Comparison of ENCODE assay signal across 10 mouse cellular contexts in genomic region chr11:6174719-6175118, GRCm38 (mm10). TPM values are rescaled to one million over a fixed set of nuclear protein-coding genes. Genes with fewer than 3 reads are reported as not detected.
DNase-seq lines count a peak whose midpoint lies in the region; ATAC-seq and TF ChIP-seq lines count a peak whose summit lies in the region.
"Had no signal": no experiment of that assay in that cellular context is flagged by ENCODE, and none has a peak within 500 bp of the region (broad histone marks: within the 10 kb centered on the region; RNA-seq: fewer than 3 reads in every experiment).

No protein-coding gene starts in this region.

- H3K79me3 ChIP-seq in C2C12 (ENCODE audit: low read depth) = peaks cover 78% of the 10 kb centered on the region

- H3K4me3 ChIP-seq in gastrocnemius, adult 2 months = peak overlapping the region; percentile 20; the same call in 1 of the 2 replicates
- H3K4me3 ChIP-seq in C2C12 (ENCODE audit: insufficient read depth, poor library complexity, severe bottlenecking) = no peak overlapping the region
- no peak overlapping the region for H3K4me3 ChIP-seq in liver, postnatal 0 days (ENCODE audit: low read depth, low read length)
- H3K4me3 ChIP-seq in midbrain, embryonic 10.5 days = no peak overlapping the region
- H3K4me3 ChIP-seq: hindbrain, embryonic 10.5 days; limb, embryonic 13.5 days had no signal

- H3K36me3 ChIP-seq in C2C12 (ENCODE audit: control insufficient read depth, insufficient read depth) = no peaks in the 10 kb centered on the region
- H3K36me3 ChIP-seq in liver, postnatal 0 days (replicated peaks; ENCODE audit: insufficient read depth, low read length) = no peaks in the 10 kb centered on the region
- H3K36me3 ChIP-seq in midbrain, embryonic 10.5 days = 0 out of 2 replicates have a peak, but pooled peaks cover 3% of the 10 kb centered on the region
- H3K36me3 ChIP-seq: limb, embryonic 13.5 days had no signal

- H3K9ac ChIP-seq in liver, postnatal 0 days (replicated peaks) = 0 out of 2 replicates have a peak overlapping the region, but pooled peaks have one; percentile 35
- H3K9ac ChIP-seq: limb, embryonic 13.5 days had no signal

- no peak overlapping the region for H3ac ChIP-seq in C2C12 (ENCODE audit: control insufficient read depth, insufficient read length, low read depth)

- H3K4me1 ChIP-seq in liver, postnatal 0 days (ENCODE audit: insufficient read depth) = peaks cover 32% of the 10 kb centered on the region
- H3K4me1 ChIP-seq in midbrain, embryonic 10.5 days = peaks cover 26% of the 10 kb centered on the region

- H3K27ac ChIP-seq in gastrocnemius, adult 2 months = peak overlapping the region; percentile 74
- H3K27ac ChIP-seq in liver, postnatal 0 days (ENCODE audit: low read depth) = peak overlapping the region; percentile 42; the same call in 1 of the 2 replicates
- no peak overlapping the region for H3K27ac ChIP-seq in midbrain, embryonic 10.5 days (replicated peaks)
- H3K27ac ChIP-seq: hindbrain, embryonic 10.5 days; limb, embryonic 13.5 days had no signal

- H3K27me3 ChIP-seq in C2C12 (ENCODE audit: control insufficient read depth, insufficient read depth, insufficient read length) = no peaks in the 10 kb centered on the region
- no peaks in the 10 kb centered on the region for H3K27me3 ChIP-seq in liver, postnatal 0 days (ENCODE audit: insufficient read depth, low read length)
- H3K27me3 ChIP-seq in midbrain, embryonic 10.5 days (ENCODE audit: low read depth, poor library complexity, severe bottlenecking) = no peaks in the 10 kb centered on the region
- H3K27me3 ChIP-seq: limb, embryonic 13.5 days had no signal

- ATAC-seq in granulocyte monocyte progenitor cell, adult 5-6 weeks (replicated peaks; ENCODE audit: poor library complexity, severe bottlenecking) = peak; percentile 44
- ATAC-seq in liver, postnatal 0 days = peak; percentile 38; the same call in 1 of the 2 replicates

- TF ChIP-seq EP300 in liver, postnatal 0 days (IDR thresholded peaks at IDR 0.05; ENCODE audit: low read depth) = no peak

- H3K4me2 ChIP-seq in liver, postnatal 0 days (ENCODE audit: low read depth, low read length) = peak overlapping the region; percentile 30; the same call in 1 of the 2 replicates
- H3K4me2 ChIP-seq: limb, embryonic 13.5 days had no signal

- 12% methylated on average over 7 of the region's 7 CpGs for WGBS in liver, postnatal 0 days (ENCODE audit: insufficient replicate concordance)
- WGBS in midbrain, embryonic 10.5 days = 85% methylated on average over 7 of the region's 7 CpGs

- intact Hi-C loops in gastrocnemius, adult 2 months (cut with DNase I) = no loop called here

- H3K79me2 ChIP-seq in C2C12 (ENCODE audit: control insufficient read depth, insufficient read depth) = peaks cover 98% of the 10 kb centered on the region

- DNase-seq in gastrocnemius, adult 2 months = peak; percentile 45
- DNase-seq in gastrocnemius, adult 8-10 months (ENCODE audit: low spot score in 2 of 2) = no peak
- no peak for DNase-seq in liver, postnatal 0 days
- no peak for DNase-seq in retina, postnatal 1 day
- no peak for DNase-seq in thymus, postnatal 4 days
- no peak for DNase-seq in midbrain, embryonic 10.5 days (ENCODE audit: low spot score)

- TF ChIP-seq CTCF in gastrocnemius, adult 2 months (IDR thresholded peaks at IDR 0.05) = no peak
- TF ChIP-seq CTCF in C2C12 (IDR thresholded peaks at IDR 0.05; ENCODE audit: control insufficient read depth, insufficient read depth, insufficient read length) = no peak
- no peak for TF ChIP-seq CTCF in liver, postnatal 0 days (IDR thresholded peaks at IDR 0.05; ENCODE audit: low read depth)

- no peaks in the 10 kb centered on the region for H3K9me3 ChIP-seq in liver, postnatal 0 days (ENCODE audit: low read length)
- no peaks in the 10 kb centered on the region for H3K9me3 ChIP-seq in midbrain, embryonic 10.5 days (replicated peaks)
- H3K9me3 ChIP-seq: hindbrain, embryonic 10.5 days; limb, embryonic 13.5 days had no signal

TF ChIP-seq in C2C12, 6 proteins besides CTCF, POLR2A, EP300 and RAD21:
- TF ChIP-seq MYOD1 (IDR thresholded peaks at IDR 0.05; ENCODE audit: control insufficient read depth, insufficient read length, low read depth) = no peak
- TF ChIP-seq MAX (IDR thresholded peaks at IDR 0.05) = peak; percentile 47

RNA-seq across cellular contexts. Expression of gene A730071L15Rik, which starts 25.1 kb away (rescaled TPM):
- under 1 TPM; 0.15 to 0.20 TPM for total RNA-seq in gastrocnemius, adult 2 months (2021)
- not detected for total RNA-seq in gastrocnemius, adult 8-10 months (2022)
- polyA plus RNA-seq in C2C12 (2012; fragmentation: generic; extraction: Trizol) = 0.08 TPM
- total RNA-seq in granulocyte monocyte progenitor cell, adult 5-6 weeks (2014; fragmentation: Nextera tagmentation) = not detected in 2 replicates
- total RNA-seq in granulocyte monocyte progenitor cell, adult 5-6 weeks (2017) = 1.3 TPM in 1 of 2 replicates, not detected in the other
- polyA plus RNA-seq in liver, postnatal 0 days (2015; fragmentation: Nextera tagmentation; extraction: Ambion mirVana) = 0.28 and 0.31 TPM in 2 replicates
- polyA plus RNA-seq in midbrain, embryonic 10.5 days (2016; fragmentation: Nextera tagmentation; extraction: Ambion mirVana) = 0.37 and 0.84 TPM in 2 replicates

RNA-seq across cellular contexts. Expression of gene Nudcd3, which starts 25.5 kb away (rescaled TPM):
- total RNA-seq in gastrocnemius, adult 2 months (2021) = 10 to 100 TPM; 64.3 to 67.9 TPM
- 10 to 100 TPM; 70.9 to 77.9 (median 76.1) TPM for total RNA-seq in gastrocnemius, adult 8-10 months (2022)
- polyA plus RNA-seq in C2C12 (2012; fragmentation: generic; extraction: Trizol) = 56.1 TPM
- 27.0 and 29.7 TPM in 2 replicates for total RNA-seq in granulocyte monocyte progenitor cell, adult 5-6 weeks (2014; fragmentation: Nextera tagmentation)
- total RNA-seq in granulocyte monocyte progenitor cell, adult 5-6 weeks (2017) = 27.0 and 35.4 TPM in 2 replicates
- polyA plus RNA-seq in liver, postnatal 0 days (2015; fragmentation: Nextera tagmentation; extraction: Ambion mirVana) = 7.7 and 9.2 TPM in 2 replicates
- 52.0 and 53.7 TPM in 2 replicates for polyA plus RNA-seq in midbrain, embryonic 10.5 days (2016; fragmentation: Nextera tagmentation; extraction: Ambion mirVana)

RNA-seq across cellular contexts. Expression of gene Npc1l1, which starts 55.2 kb away (rescaled TPM):
- total RNA-seq in gastrocnemius, adult 2 months (2021) = under 1 TPM; 0.31 to 0.36 TPM
- under 1 TPM in 3 of 4 experiments, not detected in 1; 0.07 to 0.32 (median 0.12) TPM for total RNA-seq in gastrocnemius, adult 8-10 months (2022)
- 0.01 TPM for polyA plus RNA-seq in C2C12 (2012; fragmentation: generic; extraction: Trizol)
- not detected in 2 replicates for total RNA-seq in granulocyte monocyte progenitor cell, adult 5-6 weeks (2014; fragmentation: Nextera tagmentation)
- not detected in 2 replicates for total RNA-seq in granulocyte monocyte progenitor cell, adult 5-6 weeks (2017)
- polyA plus RNA-seq in liver, postnatal 0 days (2015; fragmentation: Nextera tagmentation; extraction: Ambion mirVana) = not detected in 2 replicates
- polyA plus RNA-seq in midbrain, embryonic 10.5 days (2016; fragmentation: Nextera tagmentation; extraction: Ambion mirVana) = not detected in 2 replicates
